Mouse (Mus musculus): ENCODE results near the gene 2310030G06Rik.

DNA sequence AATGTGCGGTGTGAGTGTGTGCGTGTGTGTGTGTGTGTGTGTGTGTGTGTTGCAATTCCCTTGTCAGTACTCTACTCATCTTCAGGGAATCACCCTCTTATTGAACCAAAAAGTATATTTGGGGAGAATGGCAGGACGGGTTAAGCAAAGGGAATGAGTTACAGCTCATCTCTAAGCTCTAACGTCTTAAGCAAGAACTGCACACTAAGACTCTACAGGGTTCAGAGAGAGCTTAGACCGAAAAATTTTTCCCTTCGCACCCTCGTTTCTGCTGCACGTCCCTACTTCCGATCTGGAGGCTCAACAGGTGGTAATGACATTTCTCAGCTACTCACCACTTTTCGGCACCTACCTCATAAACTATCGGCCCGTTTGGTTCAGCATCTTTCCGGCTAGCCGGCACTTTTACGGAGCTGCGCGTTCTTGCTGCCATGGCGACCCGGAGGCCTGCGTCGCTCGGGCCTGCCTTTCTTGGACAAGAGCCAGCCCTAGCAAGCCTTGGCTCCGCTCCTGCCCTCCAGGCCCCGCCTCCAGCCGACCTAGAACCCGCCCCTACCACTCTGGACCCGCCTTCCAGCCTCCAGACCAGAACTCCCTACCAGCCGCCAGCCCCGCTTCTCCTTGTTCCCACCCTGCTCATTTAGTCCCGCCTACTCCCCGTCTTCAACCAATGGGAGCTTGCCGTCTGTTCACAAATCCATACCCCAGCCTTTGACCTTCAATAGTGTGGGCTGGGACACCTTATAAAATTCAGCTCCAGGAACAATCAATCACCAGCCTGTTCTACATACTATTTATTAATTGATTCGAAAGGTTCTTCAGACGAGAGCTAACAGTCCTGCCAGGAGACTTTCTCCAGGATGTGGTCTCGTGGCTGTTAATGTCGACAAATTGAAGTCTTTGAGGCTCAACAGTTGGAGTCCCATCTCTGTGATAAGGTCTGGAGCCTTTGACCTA lies 7.1 kb downstream of the 2310030G06Rik start, which contains the start of gene Dixdc1:
- TF ChIP-seq CTCF (IDR thresholded peaks at IDR 0.05; ENCODE audit: extremely low read depth, insufficient read length, insufficient replicate concordance, low read depth, low read length) = no peak
- peak; percentile 40; the same call in 1 of the 2 replicates for TF ChIP-seq POLR2A (IDR thresholded peaks at IDR 0.05; ENCODE audit: low read depth, low read length)

All from small intestine, adult 2 months (tissue).